Mouse (Mus musculus) G1E (cell line): Measurements from ENCODE around the gene Armh3.

Experiments
- CTCF ChIP-seq: IDR thresholded peaks from 2 replicates; pipeline ENCODE4 v1.5.1; 2012; ENCODE audit warnings: low read depth, low read length, inconsistent platforms, mixed read lengths
- GATA1 ChIP-seq: IDR thresholded peaks from 2 replicates; pipeline ENCODE4 v1.6.1; 2012; ENCODE audit warnings: borderline replicate concordance, low read length, inconsistent platforms, mixed read lengths
- POLR2AphosphoS5 ChIP-seq: IDR thresholded peaks from 2 replicates; pipeline ENCODE4 v1.6.1; 2012; ENCODE audit warnings: low read depth, low read length, inconsistent platforms; ENCODE audit not compliant: insufficient replicate concordance
- TAL1 ChIP-seq: conservative IDR thresholded peaks from 2 replicates; pipeline ENCODE4 v1.6.1; 2012; ENCODE audit warnings: low read depth, low read length, inconsistent platforms, mixed read lengths

- TF ChIP-seq CTCF (no peak), TAL1 (no peak), POLR2AphosphoS5 (no peak), GATA1 (no peak)
These were observed 6.7 kb upstream of the Armh3 start for GRCm38 (mm10) chr19:46004814-46005466.
